Comparison of ENCODE assay signal across 9 mouse cellular contexts in genomic region chr7:143793121-143793520, GRCm38 (mm10). TPM values are rescaled to one million over a fixed set of nuclear protein-coding genes. Genes with fewer than 3 reads are reported as not detected.
DNase-seq lines count a peak whose midpoint lies in the region; ATAC-seq lines count a peak whose summit lies in the region.
"Had no signal": no experiment of that assay in that cellular context is flagged by ENCODE, and none has a peak within 500 bp of the region (broad histone marks: within the 10 kb centered on the region; RNA-seq: fewer than 3 reads in every experiment).

No protein-coding gene starts in this region.

- peak; percentile 46 to 48 for DNase-seq in adrenal gland, adult 18-20 months (ENCODE audit: low spot score in 2 of 2)
- no peak for DNase-seq in adrenal gland, adult 8-10 months
- peak; percentile 18 for DNase-seq in right cerebral cortex, adult 18-20 months
- no peak for DNase-seq in right cerebral cortex, postnatal 4 days
- peak; percentile 7 for DNase-seq in forelimb bud, embryonic 11.5 days (ENCODE audit: low read depth, low spot score)
- peak; percentile 76 to 81 for DNase-seq in lung, adult 18-20 months
- DNase-seq in left cerebral cortex, postnatal 36 days (ENCODE audit: low spot score in 2 of 2): no peak

- peak; percentile 46; the same call in 1 of the 2 replicates for ATAC-seq in stomach, embryonic 14.5 days (ENCODE audit: insufficient number of reproducible peaks, insufficient read depth, low FRiP score, low read depth)

- no peak overlapping the region for H3K4me3 ChIP-seq in stomach, embryonic 14.5 days (ENCODE audit: low read depth, low read length)

- H3K36me3 ChIP-seq in stomach, embryonic 14.5 days (ENCODE audit: control insufficient read depth, insufficient read depth, low read length): peaks cover 26% of the 10 kb centered on the region

- intact Hi-C loops in left cerebral cortex, postnatal 36 days (cut with DNase I): no loop called here

- no peak overlapping the region for H3K9ac ChIP-seq in stomach, embryonic 14.5 days (replicated peaks; ENCODE audit: low read depth, low read length)

- no peak overlapping the region for H3K4me2 ChIP-seq in stomach, embryonic 14.5 days (replicated peaks; ENCODE audit: low read depth, low read length)

- no peaks in the 10 kb centered on the region for H3K9me3 ChIP-seq in stomach, embryonic 14.5 days (ENCODE audit: control insufficient read depth, low read depth, low read length)

- WGBS in stomach, embryonic 14.5 days: 55% methylated on average over 4 of the region's 4 CpGs

- no peaks in the 10 kb centered on the region for H3K27me3 ChIP-seq in stomach, embryonic 14.5 days (ENCODE audit: control insufficient read depth, insufficient read depth, low read length)

- no peaks in the 10 kb centered on the region for H3K4me1 ChIP-seq in stomach, embryonic 14.5 days (ENCODE audit: control insufficient read depth, insufficient read depth, low read length)

- no peak overlapping the region for H3K27ac ChIP-seq in stomach, embryonic 14.5 days (ENCODE audit: low read length)

RNA-seq across cellular contexts. Expression of gene Mrgpre, which starts 8.8 kb away (rescaled TPM):
- 1 to 10 TPM; 2.3 to 2.9 TPM for total RNA-seq in adrenal gland, adult 18-20 months (2021)
- 1 to 10 TPM; 2.7 to 5.1 (median 3.9) TPM for total RNA-seq in adrenal gland, adult 8-10 months (2022)
- polyA plus RNA-seq in stomach, embryonic 14.5 days (2014; fragmentation: Nextera tagmentation; extraction: Ambion mirVana): 1.7 and 2.7 TPM in 2 replicates
- 1 to 10 TPM; 6.7 to 7.1 TPM for total RNA-seq in left cerebral cortex, postnatal 36 days (2021)

RNA-seq across cellular contexts. Expression of gene Mrgprg, which starts 26.3 kb away (rescaled TPM):
- 1 to 10 TPM; 1.7 to 2.2 TPM for total RNA-seq in adrenal gland, adult 18-20 months (2021)
- 1 to 10 TPM in 2 of 4 experiments, under 1 TPM in 2; 0.28 to 2.1 (median 0.78) TPM for total RNA-seq in adrenal gland, adult 8-10 months (2022)
- polyA plus RNA-seq in stomach, embryonic 14.5 days (2014; fragmentation: Nextera tagmentation; extraction: Ambion mirVana): 0.14 TPM in 1 of 2 replicates, not detected in the other
- total RNA-seq in left cerebral cortex, postnatal 36 days (2021): not detected
- polyA plus RNA-seq: heart, embryonic 16.5 days had no signal

RNA-seq across cellular contexts. Expression of gene Nadsyn1, which starts 29.5 kb away (rescaled TPM):
- total RNA-seq in adrenal gland, adult 18-20 months (2021): 10 to 100 TPM; 10.4 to 14.4 TPM
- 10 to 100 TPM in 3 of 4 experiments, 1 to 10 TPM in 1; 9.2 to 17.5 (median 14.6) TPM for total RNA-seq in adrenal gland, adult 8-10 months (2022)
- polyA plus RNA-seq in stomach, embryonic 14.5 days (2014; fragmentation: Nextera tagmentation; extraction: Ambion mirVana): 8.5 and 9.8 TPM in 2 replicates
- total RNA-seq in left cerebral cortex, postnatal 36 days (2021): 1 to 10 TPM; 5.1 to 7.1 TPM

RNA-seq across cellular contexts. Expression of gene Dhcr7, which starts 29.8 kb away (rescaled TPM):
- total RNA-seq in adrenal gland, adult 18-20 months (2021): 1,000 to 10,000 TPM in 1 of 2 experiments, 100 to 1,000 TPM in 1; 730 to 1,067 TPM
- 1,000 to 10,000 TPM in 1 of 4 experiments, 100 to 1,000 TPM in 3; 583 to 1,249 (median 833) TPM for total RNA-seq in adrenal gland, adult 8-10 months (2022)
- polyA plus RNA-seq in stomach, embryonic 14.5 days (2014; fragmentation: Nextera tagmentation; extraction: Ambion mirVana): 43.8 and 53.1 TPM in 2 replicates
- total RNA-seq in left cerebral cortex, postnatal 36 days (2021): 10 to 100 TPM; 38.3 to 42.2 TPM

RNA-seq across cellular contexts. Expression of gene Osbpl5, which starts 36.3 kb away (rescaled TPM):
- total RNA-seq in adrenal gland, adult 18-20 months (2021): 10 to 100 TPM; 24.5 to 29.1 TPM
- 10 to 100 TPM; 39.0 to 58.1 (median 45.3) TPM for total RNA-seq in adrenal gland, adult 8-10 months (2022)
- 46.1 and 46.6 TPM in 2 replicates for polyA plus RNA-seq in stomach, embryonic 14.5 days (2014; fragmentation: Nextera tagmentation; extraction: Ambion mirVana)
- 10 to 100 TPM; 31.3 to 43.6 TPM for total RNA-seq in left cerebral cortex, postnatal 36 days (2021)

Comparison
In these comparisons a context has a peak if more than half of its experiments do, and no peak if none do; other contexts are left out.
1. DNase-seq: peak in adrenal gland, adult 18-20 months (2 of 2), right cerebral cortex, adult 18-20 months (single experiment), forelimb bud, embryonic 11.5 days (single experiment) and lung, adult 18-20 months (2 of 2); none in adrenal gland, adult 8-10 months (single experiment), right cerebral cortex, postnatal 4 days (single experiment) and left cerebral cortex, postnatal 36 days (0 of 2).